Mouse (Mus musculus) frontal cortex, postnatal 25 days (tissue): ENCODE data around the gene Map3k6.

Source experiments
- DNase-seq, 2 experiments: peaks; one replicate each; pipeline ENCODE4 v3.0.0; 2022; ENCODE audit warnings: low spot score in 2 of 2

Map3k6 gene

DNA sequence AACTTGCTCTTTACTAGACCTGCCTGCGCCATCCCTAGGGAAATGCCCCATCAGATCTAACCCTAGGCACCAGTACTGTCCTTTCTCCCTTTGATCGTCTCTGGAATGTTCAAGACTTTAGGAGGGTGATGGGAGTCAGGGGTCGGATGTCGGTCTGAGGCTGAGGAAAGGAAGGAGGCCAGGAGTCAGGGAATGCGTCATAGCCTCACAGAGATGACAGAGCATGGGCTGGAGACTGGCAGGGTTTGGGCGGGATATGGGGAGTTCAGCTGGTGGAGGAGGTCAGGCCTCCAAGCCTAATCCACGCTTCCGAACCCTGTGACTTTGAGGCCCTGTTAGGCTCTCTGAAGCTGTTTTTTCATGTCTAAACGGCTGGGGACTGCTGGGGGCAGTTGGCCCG is 27.0 kb upstream of the Map3k6 start:
- DNase-seq: no peak

DNA sequence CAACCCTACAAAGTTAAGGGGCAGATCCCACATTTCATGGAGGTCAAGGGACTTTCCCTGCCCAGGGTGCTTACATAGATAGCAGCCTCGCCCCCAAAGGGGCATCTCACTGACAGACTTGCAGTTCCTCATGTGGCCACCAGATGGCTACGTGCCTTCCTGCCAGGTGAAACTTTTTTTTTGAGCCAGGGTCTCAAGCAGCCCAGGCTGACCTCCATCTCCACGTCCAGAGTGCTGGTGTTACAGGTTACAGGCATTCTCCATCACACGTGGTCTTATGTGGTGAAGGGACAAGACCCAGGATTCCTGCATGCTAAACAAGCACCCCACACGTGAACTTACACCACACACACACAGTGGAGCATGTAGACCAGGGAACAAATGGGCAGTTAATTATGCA is 23.0 kb upstream of the Map3k6 start:
- DNase-seq: peak in 1 of 2 experiments; percentile 42

DNA sequence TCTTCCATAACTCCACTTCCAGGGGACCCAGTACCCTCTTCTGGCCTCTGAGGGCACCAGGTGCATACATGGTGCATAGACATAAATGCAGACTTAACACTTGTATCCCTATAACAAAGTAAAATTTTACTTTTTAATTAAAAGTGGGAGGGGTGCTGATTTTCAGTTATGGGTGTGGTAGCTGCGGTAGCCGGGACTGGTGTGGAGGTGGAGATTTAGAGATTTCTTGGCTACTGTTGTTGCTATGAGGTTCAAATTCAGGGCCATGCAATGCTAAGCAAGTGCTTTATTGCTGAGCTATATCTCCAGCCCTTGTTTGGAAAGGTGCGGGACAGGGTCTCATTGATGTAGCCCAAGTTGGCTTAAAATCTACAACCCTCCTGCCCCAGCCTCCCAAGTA is 21.9 kb upstream of the Map3k6 start:
- no peak for DNase-seq

DNA sequence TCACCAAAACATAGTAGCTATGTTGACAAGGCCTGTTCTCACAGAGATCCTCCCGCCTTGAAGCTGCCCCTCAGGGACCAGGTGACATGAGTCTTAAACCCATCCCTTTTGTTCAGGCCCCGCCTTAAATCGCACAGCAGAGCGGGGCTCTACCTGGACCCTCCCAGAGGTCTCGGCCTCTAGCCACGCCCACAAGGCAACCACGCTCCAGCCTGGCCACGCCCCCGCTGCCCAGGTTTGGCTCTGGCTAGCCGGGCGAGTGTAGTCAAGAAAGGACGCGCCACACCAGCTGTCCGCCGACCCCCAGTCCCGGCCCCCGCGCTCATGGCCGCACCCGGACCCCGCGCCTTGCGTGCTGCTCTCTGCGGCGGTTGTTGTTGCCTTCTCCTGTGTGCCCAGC is 20.0 kb upstream of the Map3k6 start:
- DNase-seq: no peak

DNA sequence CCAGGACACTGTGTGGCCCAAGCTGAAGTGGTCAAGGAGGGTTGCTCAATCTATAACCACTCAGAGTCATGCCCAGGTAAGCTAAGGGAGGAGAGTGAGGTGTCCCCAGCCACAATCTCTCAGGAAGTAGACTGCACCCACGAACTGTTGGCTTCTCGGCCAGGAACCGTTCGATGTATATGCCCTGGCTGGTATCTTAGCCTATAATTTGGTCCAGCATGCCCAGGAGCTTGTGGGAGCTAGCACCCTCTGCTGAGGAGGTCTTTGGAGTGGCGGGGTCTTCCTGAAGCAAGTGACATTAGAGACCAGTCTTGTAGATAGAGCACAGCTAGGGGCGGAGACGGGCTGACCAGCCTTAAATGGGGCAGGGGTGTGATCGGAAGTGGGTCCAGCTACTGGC is 18.9 kb upstream of the Map3k6 start:
- DNase-seq: no peak

DNA sequence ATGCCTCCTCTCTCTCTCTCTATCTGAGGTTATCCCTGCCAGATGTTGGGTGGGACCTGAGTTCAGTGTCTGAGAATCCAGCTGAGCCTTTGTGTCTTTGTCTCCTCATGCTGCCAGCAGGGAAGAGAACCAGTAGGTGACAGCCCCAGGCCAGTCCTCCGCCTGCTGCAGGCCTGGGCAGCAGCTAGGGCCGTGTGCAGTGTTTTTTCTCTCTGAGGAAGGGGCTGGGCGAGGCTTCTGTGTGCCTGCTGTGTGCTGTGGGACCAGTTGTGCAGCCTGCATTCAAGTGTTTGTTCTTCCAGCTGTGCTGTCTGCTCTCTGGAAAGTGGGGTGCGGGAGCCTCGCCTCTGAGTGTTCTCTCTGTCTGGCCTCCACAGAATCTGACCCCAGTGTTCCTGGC is 16.7 kb upstream of the Map3k6 start:
- no peak for DNase-seq

DNA sequence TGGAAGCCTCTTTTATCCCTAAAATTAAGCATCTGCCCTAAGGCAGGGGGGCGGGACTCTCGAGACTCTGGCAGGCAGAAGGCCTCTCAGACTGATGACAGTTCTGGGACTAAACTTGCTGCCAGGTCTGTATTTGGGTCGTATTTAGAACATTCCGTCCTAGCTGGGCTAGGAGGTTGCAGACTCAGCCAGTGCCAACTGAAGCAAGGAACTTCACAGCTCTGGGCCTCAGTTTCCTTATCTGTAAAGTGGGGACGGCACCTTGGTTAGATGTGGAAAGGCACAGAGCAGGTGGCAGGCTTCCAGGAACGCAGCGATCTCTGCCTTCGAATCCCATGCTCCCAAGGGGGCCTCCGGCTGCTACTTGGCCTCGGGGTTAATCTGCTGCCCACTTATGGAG is 14.5 kb upstream of the Map3k6 start:
- DNase-seq: no peak

DNA sequence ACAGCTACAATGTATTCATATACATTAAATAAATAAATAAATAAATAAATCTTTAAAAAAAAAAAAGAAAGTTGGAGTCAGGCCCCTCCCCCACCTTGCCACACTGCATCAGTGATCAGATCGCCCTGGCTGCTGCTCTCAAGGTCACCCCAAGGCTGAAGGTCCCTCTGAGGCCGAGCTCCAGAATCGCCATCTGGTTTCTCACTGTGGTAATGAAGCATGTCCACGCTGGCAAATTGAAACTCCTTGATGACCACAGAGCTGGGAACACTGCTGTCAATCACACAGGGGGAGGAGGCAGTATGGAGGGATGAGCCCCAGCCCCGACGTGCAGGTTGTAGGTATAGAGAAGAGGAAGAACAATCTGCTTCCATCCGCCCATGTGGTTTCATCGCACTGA is 13.0 kb upstream of the Map3k6 start:
- DNase-seq: no peak

DNA sequence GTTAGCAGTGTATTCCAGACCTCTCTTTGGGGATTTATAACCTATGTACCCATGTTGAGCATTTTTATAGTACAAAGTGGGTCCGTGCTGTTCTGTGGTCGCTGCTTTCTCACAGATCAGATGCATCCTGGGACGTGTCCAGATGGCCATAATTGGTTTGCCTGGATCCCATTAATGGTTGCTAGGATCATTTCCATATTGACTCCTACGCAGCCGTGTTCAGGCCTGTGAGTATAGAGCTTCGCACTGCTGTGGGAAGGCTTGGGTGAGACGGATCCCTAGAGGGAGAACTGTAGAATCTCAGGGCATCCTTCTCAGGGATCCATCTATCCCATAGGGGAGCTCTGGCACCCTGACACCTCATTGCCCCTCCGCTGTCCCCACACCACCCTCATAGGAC is 11.0 kb upstream of the Map3k6 start:
- DNase-seq: no peak

DNA sequence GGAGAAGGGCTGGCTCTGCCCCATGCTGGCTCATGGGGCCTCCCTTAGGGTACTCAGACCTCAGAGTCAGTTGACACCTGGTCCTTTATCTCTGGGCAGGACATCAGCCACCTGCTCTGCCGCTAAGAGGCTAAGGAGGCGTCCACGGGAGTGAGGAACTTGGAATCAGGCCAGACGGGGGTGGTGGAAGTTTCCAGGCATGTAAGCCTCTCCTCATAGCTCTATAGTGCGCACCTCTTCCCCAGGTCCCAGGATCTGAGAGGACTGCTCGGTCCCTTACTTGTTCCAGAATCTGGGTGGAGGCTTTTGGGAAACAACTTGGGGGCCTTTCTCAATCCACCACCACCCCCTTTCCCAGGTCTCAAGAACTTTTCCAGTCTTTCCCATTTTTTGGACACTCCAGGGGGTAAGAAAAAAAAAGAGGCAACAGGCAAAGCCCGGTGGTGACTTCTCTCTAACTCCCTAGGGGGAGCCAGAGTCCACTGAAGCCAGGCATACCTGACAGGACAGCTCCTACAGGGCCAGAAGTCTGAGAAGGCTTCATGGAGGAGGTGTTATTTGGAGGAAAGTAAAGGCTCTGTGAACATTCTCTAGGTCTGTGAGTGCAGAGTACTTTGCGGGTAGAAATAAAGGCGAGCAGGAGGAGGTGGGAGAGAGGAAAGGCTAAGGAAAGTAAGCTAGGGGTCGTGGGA is 7.2 kb upstream of the Map3k6 start:
- no peak for DNase-seq

DNA sequence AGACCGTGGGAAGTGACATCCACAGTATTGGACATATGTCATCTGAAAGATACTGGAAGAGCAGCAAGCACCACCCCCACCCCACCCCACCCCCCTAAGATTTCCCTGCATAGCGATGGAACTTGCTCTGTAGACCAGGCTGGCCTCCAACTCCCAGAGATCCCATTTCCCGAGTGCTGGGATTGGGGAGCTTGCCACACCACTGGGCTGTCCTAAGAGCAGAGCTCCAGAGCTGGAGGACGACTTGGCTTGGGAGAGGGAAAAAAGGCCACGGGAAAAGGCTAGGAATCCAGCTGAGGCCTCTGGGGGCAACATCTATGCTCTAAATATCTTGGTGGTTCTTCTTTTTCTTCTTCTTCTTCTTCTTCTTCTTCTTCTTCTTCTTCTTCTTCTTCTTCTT is 5.8 kb upstream of the Map3k6 start:
- DNase-seq: no peak

DNA sequence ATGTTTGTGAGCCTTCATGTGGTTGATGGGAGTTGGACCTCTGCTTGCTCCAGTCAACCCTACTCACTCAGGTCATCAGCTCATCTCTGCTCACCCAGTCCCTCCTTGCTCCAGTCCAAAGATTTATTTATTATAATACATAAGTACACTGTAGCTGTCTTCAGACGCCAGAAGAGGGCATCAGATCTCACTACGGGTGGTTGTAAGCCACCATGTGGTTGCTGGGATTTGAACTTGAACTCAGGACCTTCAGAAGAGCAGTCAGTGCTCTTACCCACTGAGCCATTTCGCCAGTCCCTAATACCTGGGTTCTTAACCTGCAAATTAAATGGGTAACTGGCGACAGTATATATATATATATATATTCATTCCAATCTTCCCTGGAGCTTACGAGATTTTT is 5.2 kb upstream of the Map3k6 start:
- no peak for DNase-seq

DNA sequence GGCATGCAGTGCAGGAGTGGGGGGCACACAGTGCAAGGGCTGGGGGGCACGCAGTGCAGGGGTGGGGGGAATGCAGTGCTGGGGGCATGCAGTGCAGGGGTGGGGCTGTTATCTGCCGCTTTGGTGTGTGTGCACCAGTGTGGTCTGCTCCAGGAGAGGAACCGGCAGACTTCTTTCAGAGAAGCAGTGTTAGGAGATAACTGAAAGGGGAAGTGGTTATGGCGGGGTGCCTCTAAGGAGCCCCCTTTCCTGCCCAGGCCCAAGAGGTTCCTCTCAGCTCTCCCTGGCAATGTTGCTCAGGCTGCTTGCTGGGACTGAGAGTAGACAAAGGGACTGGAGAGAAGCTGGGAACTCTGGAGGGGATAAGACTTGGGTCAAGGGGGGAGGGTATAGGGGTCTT is 2.7 kb upstream of the Map3k6 start:
- DNase-seq: no peak

DNA sequence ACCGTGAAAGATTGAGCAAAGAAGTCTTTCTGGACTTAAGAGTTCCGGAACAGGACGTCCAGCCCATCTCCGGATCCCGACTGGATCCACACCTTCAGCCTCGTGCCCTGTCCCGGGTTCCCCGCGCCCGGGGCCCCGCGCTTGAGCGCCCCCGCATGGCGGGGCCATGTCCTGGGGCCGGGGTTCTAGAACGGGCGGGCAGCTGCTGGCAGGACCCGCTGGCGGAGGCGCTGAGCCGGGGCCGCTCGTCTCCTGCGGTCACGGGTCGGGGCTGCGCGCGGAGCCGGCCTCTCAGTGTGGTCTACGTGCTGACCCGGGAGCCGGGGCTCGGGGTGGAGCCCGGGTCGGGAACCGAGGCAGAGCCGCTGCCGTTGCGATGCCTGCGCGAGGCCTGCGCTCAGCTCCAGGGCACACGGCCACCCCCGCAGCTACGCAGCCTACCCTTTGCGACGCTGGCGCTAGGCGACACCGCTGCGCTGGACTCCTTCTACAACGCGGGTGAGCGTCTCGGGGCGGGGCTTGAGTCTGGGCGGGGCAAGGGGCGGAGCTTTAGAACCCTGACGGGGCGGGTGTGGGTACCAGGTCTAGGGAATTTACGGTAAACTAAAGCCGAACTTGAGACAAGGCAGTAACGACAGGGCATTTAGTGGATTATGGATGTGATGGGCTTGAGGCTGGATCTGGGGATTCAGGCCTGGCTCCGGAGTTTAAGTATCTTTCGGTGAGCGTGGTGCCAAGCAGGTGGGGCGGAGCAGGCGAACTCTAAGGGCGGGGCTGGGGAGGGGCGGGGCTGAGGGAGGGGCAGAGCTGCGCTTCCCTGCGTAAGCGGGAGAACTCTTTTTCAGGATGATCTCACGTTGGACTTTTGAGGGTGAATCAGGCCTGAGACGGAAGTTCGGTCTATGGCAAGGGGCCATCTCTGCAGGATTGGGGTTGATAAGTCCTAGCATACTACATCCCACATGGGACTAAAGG is 603 bp downstream of the Map3k6 start:
- DNase-seq: peak; percentile 76 to 78

DNA sequence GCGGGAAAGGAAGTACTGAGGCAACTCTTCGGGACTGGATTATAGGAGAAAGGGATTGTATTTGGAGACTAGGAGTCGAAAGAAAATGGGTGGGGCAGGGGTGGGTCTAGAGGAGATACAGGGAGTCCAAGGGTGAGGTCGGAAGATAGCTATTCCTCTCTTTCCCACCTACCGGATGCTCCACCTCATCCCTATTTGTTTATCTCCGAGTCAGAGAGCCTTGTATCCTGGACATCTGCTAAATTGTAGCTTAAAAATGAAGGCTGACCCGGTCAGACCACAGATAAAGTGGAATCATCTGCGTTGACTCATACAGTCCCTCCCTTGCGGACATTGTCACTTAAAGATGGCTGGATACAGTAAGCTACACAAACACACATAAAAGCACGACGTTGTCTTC is 1.3 kb downstream of the Map3k6 start:
- DNase-seq: no peak

DNA sequence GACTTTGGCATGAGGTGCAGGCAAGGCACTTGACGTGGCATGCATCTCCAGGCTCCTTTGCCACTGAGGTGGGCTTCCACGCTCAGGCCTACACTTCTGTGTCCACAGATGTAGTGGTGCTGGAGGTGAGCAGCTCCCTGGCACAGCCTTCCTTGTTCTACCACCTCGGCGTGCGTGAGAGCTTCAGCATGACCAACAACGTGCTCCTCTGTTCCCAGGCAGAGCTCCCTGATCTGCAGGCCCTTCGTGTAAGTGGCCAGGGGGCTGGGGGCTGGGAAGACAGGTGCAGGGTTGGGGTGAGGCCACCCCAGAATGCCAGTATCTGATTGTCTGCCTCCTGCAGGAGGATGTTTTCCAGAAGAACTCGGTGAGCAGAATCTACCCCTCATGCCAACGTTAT is 2.1 kb downstream of the Map3k6 start:
- no peak for DNase-seq

DNA sequence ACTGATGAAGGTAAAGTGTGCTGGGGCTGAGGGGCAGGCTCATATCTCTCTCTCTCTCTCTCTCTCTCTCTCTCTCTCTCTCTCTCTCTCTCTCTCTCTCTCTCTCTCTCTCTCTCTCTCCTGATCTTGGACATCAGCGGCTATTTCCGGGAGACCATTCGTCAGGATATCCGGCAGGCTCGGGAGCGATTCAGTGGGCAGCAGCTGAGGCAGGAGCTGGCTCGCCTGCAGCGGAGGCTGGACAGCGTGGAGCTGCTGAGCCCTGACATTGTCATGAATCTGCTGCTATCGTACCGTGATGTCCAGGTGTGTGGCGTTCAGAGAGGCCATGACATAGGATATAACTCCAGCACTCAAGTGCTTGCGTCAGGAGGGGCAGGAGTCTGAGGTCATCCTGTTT is 2.9 kb downstream of the Map3k6 start:
- no peak for DNase-seq

DNA sequence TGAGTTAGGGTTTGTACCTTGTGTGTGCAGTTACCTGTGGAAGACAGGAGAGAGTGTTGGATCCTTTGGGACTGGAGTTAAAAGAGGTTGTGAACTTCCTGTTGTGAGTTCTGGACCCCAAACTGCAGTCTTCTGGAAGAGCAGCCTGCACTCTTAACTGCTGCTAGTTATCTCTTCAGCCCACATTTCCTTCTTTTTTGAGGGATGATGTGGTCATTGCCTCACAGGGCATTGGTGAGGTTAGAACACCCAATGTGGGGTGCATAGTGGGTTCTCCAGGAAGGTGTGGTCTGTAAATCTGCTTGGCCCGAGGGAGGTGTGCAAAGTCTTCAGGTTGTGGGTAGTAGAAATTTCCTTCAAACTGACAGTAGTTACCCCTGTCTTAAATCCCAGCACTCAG is 3.7 kb downstream of the Map3k6 start:
- no peak for DNase-seq

DNA sequence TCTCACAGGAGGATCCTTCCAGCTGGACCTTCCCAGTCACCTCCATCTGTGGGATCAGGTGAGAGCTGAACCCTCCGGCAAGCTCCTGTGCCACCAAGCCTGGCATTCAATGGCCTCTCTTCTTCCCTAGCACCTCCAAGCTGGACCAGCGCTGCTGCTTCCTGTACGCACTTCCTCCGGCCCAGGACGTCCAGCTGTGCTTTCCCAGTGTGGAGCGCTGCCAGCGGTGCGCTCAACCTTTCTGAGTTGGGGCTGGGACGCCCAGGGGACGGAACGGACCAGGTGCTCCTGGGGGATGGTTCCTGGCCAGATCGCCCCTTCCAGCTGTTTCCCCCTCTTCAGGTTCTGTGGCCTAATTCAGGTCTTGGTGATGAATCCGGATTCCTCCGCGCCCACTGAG is 6.5 kb downstream of the Map3k6 start:
- DNase-seq: no peak

DNA sequence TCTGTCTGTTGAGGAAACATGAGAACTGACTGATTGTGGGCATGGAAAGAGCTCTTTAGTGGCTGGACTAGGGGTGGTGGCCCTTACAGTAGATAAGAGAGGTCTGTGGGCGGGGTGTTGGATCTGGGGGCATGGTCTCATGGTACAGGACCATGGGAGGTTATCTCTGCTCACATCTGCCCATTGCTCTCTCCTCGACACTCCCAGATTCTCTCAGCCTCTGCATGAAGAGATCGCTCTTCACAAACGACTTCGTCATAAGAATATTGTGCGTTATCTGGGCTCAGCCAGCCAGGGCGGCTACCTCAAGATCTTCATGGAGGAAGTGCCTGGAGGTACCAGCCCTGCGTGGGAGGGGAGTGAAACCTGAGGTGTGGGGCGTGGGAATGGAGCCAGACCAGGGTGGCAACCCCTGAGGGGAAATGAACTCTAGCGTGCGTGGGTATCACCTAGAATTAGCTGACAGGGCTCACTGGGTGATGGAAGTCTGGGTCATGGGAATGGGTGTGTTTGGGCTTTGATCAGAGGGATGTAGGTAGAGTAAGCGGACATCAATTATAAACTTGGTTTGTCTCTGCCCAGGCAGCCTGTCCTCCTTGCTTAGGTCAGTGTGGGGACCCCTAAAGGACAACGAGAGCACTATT is 7.3 kb downstream of the Map3k6 start:
- DNase-seq: no peak

DNA sequence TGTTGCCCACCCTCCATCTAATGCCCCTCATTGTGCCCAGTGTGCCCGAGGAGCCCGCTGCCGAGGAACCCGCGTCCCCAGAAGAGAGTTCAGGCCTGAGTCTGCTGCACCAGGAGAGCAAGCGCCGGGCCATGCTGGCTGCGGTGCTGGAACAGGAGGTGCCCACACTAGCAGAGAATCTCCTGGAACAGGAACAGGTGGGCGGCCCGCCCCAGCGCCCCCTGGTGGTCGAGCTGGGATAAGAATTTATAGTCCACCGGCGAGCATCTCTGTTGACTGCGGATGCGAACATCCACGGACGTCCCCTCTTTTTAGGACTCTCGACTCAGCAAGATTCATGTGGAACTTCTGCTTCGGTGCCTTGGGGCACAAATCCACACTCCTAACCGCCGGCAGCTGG is 10.0 kb downstream of the Map3k6 start:
- DNase-seq: peak; percentile 70 to 75

DNA sequence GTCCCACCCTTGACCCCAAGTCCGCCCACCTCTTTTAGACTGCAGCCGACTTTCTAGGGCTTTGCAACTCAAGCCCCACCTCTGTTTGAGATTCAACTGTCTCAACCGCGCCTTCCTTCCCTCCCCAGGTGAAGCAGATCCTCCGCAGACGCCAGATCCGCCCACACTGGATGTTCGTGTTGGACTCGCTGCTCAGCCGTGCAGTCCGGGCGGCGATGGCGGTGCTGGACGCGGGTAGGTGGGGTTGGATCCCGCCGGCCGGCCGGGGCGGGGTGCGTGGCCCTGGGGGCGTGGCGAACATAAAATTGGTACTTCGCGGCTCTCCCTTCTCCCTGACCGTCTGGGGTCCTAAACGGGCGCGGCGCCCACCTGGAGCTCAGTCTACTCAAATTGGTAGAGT is 10.6 kb downstream of the Map3k6 start:
- DNase-seq: no peak

DNA sequence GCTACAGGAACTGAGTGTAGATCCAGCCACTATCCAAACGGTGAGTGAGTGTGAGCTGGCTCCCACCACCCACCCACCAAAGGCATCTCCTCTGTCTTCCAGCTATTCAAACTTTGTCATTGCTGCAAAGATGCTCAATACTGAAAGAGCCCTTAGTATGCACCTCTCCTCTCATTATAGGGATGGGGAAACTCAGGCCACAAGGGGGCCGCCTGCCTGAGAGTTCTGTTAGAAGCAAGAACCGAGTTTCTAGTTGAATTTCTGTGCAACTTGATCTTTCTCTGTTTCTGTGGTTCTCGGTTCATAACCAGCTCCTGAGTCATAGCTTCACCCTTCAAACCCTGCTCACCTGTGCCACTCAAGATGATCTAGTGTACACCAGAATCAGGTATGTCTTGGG is 11.5 kb downstream of the Map3k6 start:
- DNase-seq: no peak
